ENCODE assay signal across 23 mouse cellular contexts in genomic region chr9:57206896-57207295, GRCm38 (mm10). TPM values are rescaled to one million over a fixed set of nuclear protein-coding genes. Genes with fewer than 3 reads are reported as not detected.
"Had no signal": no experiment of that assay in that cellular context is flagged by ENCODE, and none has a peak within 500 bp of the region (broad histone marks: within the 10 kb centered on the region; RNA-seq: fewer than 3 reads in every experiment).

No protein-coding gene starts in this region.

- DNase-seq: left cerebral cortex, postnatal 4 days; liver; liver, embryonic 13.5 days; liver, postnatal 0 days; lung, adult 18-20 months; lung, adult 2 months; lung, embryonic 14.5 days; lung, postnatal 10 days; lung, postnatal 14 days; lung, postnatal 36 days; lung, postnatal 4 days; midbrain, embryonic 14.5 days had no signal

RNA-seq across cellular contexts. Expression of gene Trcg1, which starts 29.5 kb away (rescaled TPM):
- total RNA-seq: left cerebral cortex, adult 8-10 months; left cerebral cortex, postnatal 10 days; left cerebral cortex, postnatal 14 days; left cerebral cortex, postnatal 25 days; left cerebral cortex, postnatal 36 days; left cerebral cortex, postnatal 4 days; liver, adult 2 months; megakaryocyte progenitor cell, adult 5-6 weeks; megakaryocyte, adult 5-6 weeks; megakaryocyte-erythroid progenitor cell, adult 5-6 weeks; midbrain, postnatal 0 days; monocyte, adult 5-6 weeks had no signal
